ENCODE assay signal across 28 mouse cellular contexts in the genomic region with DNA sequence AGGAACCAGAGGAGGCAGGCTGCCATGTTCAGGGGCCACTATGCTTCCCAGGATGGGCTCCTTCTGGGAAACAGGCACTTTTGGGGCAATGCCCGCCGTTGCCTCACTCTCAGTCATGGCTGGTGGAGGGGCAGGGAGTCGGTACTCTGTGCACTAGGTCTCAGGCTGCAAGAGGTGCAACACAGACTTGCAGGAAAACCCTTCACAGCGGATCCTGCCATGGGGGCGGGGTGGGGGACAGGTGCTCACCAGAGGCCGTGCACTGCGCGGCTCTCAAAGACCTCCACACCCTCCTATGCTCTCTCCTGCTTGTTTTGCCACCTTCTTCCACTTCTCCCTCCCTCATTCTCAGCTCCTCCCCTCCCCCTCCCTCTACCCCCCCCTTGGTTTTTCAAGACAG. TPM values are rescaled to one million over a fixed set of nuclear protein-coding genes. Genes with fewer than 3 reads are reported as not detected.
DNase-seq lines count a peak whose midpoint lies in the region; ATAC-seq and TF ChIP-seq lines count a peak whose summit lies in the region.
"Had no signal": no experiment of that assay in that cellular context is flagged by ENCODE, and none has a peak within 500 bp of the region (broad histone marks: within the 10 kb centered on the region; RNA-seq: fewer than 3 reads in every experiment).

No protein-coding gene starts in this region.

- no peak for TF ChIP-seq EP300 in ES-Bruce4 (IDR thresholded peaks at IDR 0.05; ENCODE audit: insufficient read depth, low read depth, low read length)

- TF ChIP-seq POLR2A in ES-Bruce4 (IDR thresholded peaks at IDR 0.05; ENCODE audit: insufficient read depth, low read length): no peak

- peaks cover 82% of the 10 kb centered on the region for H3K4me1 ChIP-seq in heart, embryonic 12.5 days (replicated peaks)
- H3K4me1 ChIP-seq in E14TG2a.4 (replicated peaks; ENCODE audit: low read depth, low read length) (peaks cover 88% of the 10 kb centered on the region), ES-Bruce4 (ENCODE audit: control insufficient read depth, insufficient read depth, low read length) (peaks cover 10% of the 10 kb centered on the region)
- peaks cover 64% of the 10 kb centered on the region for H3K4me1 ChIP-seq in limb, embryonic 12.5 days (replicated peaks)

- 0 out of 2 replicates have a peak overlapping the region, but pooled peaks have one; percentile 47 for H3K4me2 ChIP-seq in heart, embryonic 12.5 days
- H3K4me2 ChIP-seq in limb, embryonic 12.5 days: peak overlapping the region; percentile 45; the same call in 1 of the 2 replicates
- H3K4me2 ChIP-seq: lung, embryonic 14.5 days; neural tube, embryonic 12.5 days had no signal

- peaks cover 11% of the 10 kb centered on the region for H3K27me3 ChIP-seq in heart, embryonic 12.5 days (replicated peaks)
- H3K27me3 ChIP-seq in E14TG2a.4 (ENCODE audit: insufficient read depth, low read length): peaks cover 6% of the 10 kb centered on the region; the same call in 1 of the 2 replicates
- no peaks in the 10 kb centered on the region for H3K27me3 ChIP-seq in ES-Bruce4 (ENCODE audit: control insufficient read depth, insufficient read depth, low read length, poor library complexity, severe bottlenecking)
- 0 out of 2 replicates have a peak, but pooled peaks cover 3% of the 10 kb centered on the region for H3K27me3 ChIP-seq in limb, embryonic 12.5 days
- H3K27me3 ChIP-seq: embryonic facial prominence, embryonic 15.5 days; heart, embryonic 15.5 days; neural tube, embryonic 12.5 days had no signal

- no peaks in the 10 kb centered on the region for H3K9me3 ChIP-seq in heart, embryonic 12.5 days (replicated peaks)
- H3K9me3 ChIP-seq in E14TG2a.4 (ENCODE audit: low read length): no peaks in the 10 kb centered on the region
- no peaks in the 10 kb centered on the region for H3K9me3 ChIP-seq in ES-Bruce4 (replicated peaks; ENCODE audit: control insufficient read depth, insufficient read depth, low read length, poor library complexity, severe bottlenecking)
- no peaks in the 10 kb centered on the region for H3K9me3 ChIP-seq in limb, embryonic 12.5 days
- H3K9me3 ChIP-seq: embryonic facial prominence, embryonic 15.5 days; heart, embryonic 15.5 days; hindbrain, embryonic 10.5 days; neural tube, embryonic 12.5 days had no signal

- ATAC-seq in heart, embryonic 12.5 days (ENCODE audit: insufficient number of reproducible peaks, low FRiP score): no peak
- no peak for ATAC-seq in limb, embryonic 12.5 days (ENCODE audit: insufficient number of reproducible peaks, insufficient read depth, low FRiP score, low TSS enrichment, low read depth)
- ATAC-seq: forebrain, embryonic 14.5 days; hindbrain, postnatal 0 days; intestine, embryonic 16.5 days had no signal

- no peak for TF ChIP-seq CTCF in E14TG2a.4 (conservative IDR thresholded peaks at IDR 0.05; ENCODE audit: low read length)
- no peak for TF ChIP-seq CTCF in ES-Bruce4 (IDR thresholded peaks at IDR 0.05; ENCODE audit: low read depth, low read length)

- WGBS in heart, embryonic 12.5 days: 52% methylated on average over 8 of the region's 8 CpGs
- 47% methylated on average over 8 of the region's 8 CpGs for WGBS in limb, embryonic 12.5 days

- no peak overlapping the region for H3K9ac ChIP-seq in heart, embryonic 12.5 days
- no peak overlapping the region for H3K9ac ChIP-seq in ES-Bruce4 (ENCODE audit: low read depth, poor library complexity, severe bottlenecking)
- H3K9ac ChIP-seq in limb, embryonic 12.5 days (replicated peaks): no peak overlapping the region
- H3K9ac ChIP-seq: embryonic facial prominence, embryonic 15.5 days had no signal

- intact Hi-C loops in heart, postnatal 25 days (cut with DNase I): no loop called here

- no peak overlapping the region for H3K4me3 ChIP-seq in heart, embryonic 12.5 days
- peak overlapping the region; percentile 45; the same call in 1 of the 2 replicates for H3K4me3 ChIP-seq in E14TG2a.4 (replicated peaks; ENCODE audit: low read length)
- peak overlapping the region; percentile 15; the same call in 1 of the 2 replicates for H3K4me3 ChIP-seq in ES-Bruce4 (ENCODE audit: low read depth, low read length)
- no peak overlapping the region for H3K4me3 ChIP-seq in limb, embryonic 12.5 days (replicated peaks)
- H3K4me3 ChIP-seq: embryonic facial prominence, embryonic 15.5 days; heart, embryonic 15.5 days; layer of hippocampus, adult 2 months; neural tube, embryonic 12.5 days had no signal

- no peak for DNase-seq in heart, postnatal 25 days (ENCODE audit: low spot score)
- DNase-seq in retina, postnatal 1 day: no peak
- DNase-seq in layer of hippocampus, adult 11-12 months (ENCODE audit: low spot score): no peak
- DNase-seq: cerebellum, adult 2 months; midbrain, embryonic 14.5 days had no signal

- H3K27ac ChIP-seq in heart, embryonic 12.5 days (ENCODE audit: poor library complexity, severe bottlenecking): no peak overlapping the region
- no peak overlapping the region for H3K27ac ChIP-seq in ES-Bruce4 (ENCODE audit: insufficient read depth, low read length)
- 0 out of 2 replicates have a peak overlapping the region, but pooled peaks have one; percentile 84 for H3K27ac ChIP-seq in limb, embryonic 12.5 days
- H3K27ac ChIP-seq: hindbrain, postnatal 0 days; layer of hippocampus, adult 2 months; neural tube, embryonic 12.5 days had no signal

- H3K36me3 ChIP-seq in heart, embryonic 12.5 days: no peaks in the 10 kb centered on the region
- H3K36me3 ChIP-seq in E14TG2a.4 (ENCODE audit: insufficient read depth, low read length) (no peaks in the 10 kb centered on the region), ES-Bruce4 (ENCODE audit: control insufficient read depth, insufficient read depth, low read length, poor library complexity, severe bottlenecking) (no peaks in the 10 kb centered on the region)
- H3K36me3 ChIP-seq in limb, embryonic 12.5 days: no peaks in the 10 kb centered on the region
- H3K36me3 ChIP-seq: heart, embryonic 15.5 days; hindbrain, embryonic 10.5 days; neural tube, embryonic 12.5 days had no signal

RNA-seq across cellular contexts. Expression of gene Acvrl1, which starts 14.3 kb away (rescaled TPM):
- polyA plus RNA-seq in heart, embryonic 12.5 days (2016; fragmentation: Nextera tagmentation; extraction: Ambion mirVana): 3.1 and 3.6 TPM in 2 replicates
- total RNA-seq in heart, postnatal 25 days (2021): 10 to 100 TPM; 23.2 to 31.5 TPM
- 2.7 and 2.9 TPM in 2 replicates for polyA plus RNA-seq in ES-Bruce4 (2011; ENCODE audit: insufficient read depth, insufficient read length, low read depth, missing spikeins)
- 7.3 and 7.4 TPM in 2 replicates for polyA plus RNA-seq in limb, embryonic 12.5 days (2016; fragmentation: Nextera tagmentation; extraction: Ambion mirVana)

RNA-seq across cellular contexts. Expression of gene Ankrd33, which starts 27.1 kb away (rescaled TPM):
- polyA plus RNA-seq in heart, embryonic 12.5 days (2016; fragmentation: Nextera tagmentation; extraction: Ambion mirVana): not detected in 2 replicates
- total RNA-seq in heart, postnatal 25 days (2021): not detected
- polyA plus RNA-seq in ES-Bruce4 (2011; ENCODE audit: insufficient read depth, insufficient read length, low read depth, missing spikeins): not detected in 2 replicates
- not detected in 2 replicates for polyA plus RNA-seq in limb, embryonic 12.5 days (2016; fragmentation: Nextera tagmentation; extraction: Ambion mirVana)
- total RNA-seq: adrenal gland, postnatal 14 days; gastrocnemius, postnatal 4 days; hindbrain, postnatal 0 days; layer of hippocampus, adult 2 months; layer of hippocampus, postnatal 25 days; liver, adult 2 months; megakaryocyte-erythroid progenitor cell, adult 5-6 weeks had no signal
- polyA plus RNA-seq: C2C12; embryonic facial prominence, embryonic 15.5 days; forebrain, embryonic 14.5 days; frontal cortex, adult 2 months; heart, embryonic 15.5 days; hindbrain, embryonic 10.5 days; hindbrain, postnatal 0 days; intestine, embryonic 16.5 days; liver, adult 2 months; lung, embryonic 14.5 days; midbrain, embryonic 14.5 days; neural tube, embryonic 12.5 days; small intestine, adult 2 months; testis, adult 2 months; urinary bladder, adult 2 months had no signal

RNA-seq across cellular contexts. Expression of gene Acvr1b, which starts 31.2 kb away (rescaled TPM):
- polyA plus RNA-seq in heart, embryonic 12.5 days (2016; fragmentation: Nextera tagmentation; extraction: Ambion mirVana): 6.8 TPM in 2 replicates
- 10 to 100 TPM; 11.7 to 14.5 TPM for total RNA-seq in heart, postnatal 25 days (2021)
- polyA plus RNA-seq in ES-Bruce4 (2011; ENCODE audit: insufficient read depth, insufficient read length, low read depth, missing spikeins): 27.7 and 27.8 TPM in 2 replicates
- 7.3 and 8.2 TPM in 2 replicates for polyA plus RNA-seq in limb, embryonic 12.5 days (2016; fragmentation: Nextera tagmentation; extraction: Ambion mirVana)

Comparison
In these comparisons a context has a peak if more than half of its experiments do, and no peak if none do; other contexts are left out.
1. H3K4me3 ChIP-seq: peak in E14TG2a.4 (single experiment) and ES-Bruce4 (single experiment); none in heart, embryonic 12.5 days (single experiment) and limb, embryonic 12.5 days (single experiment).